Mouse (Mus musculus) E14TG2a.4 (cell line): ENCODE results near the gene Clcn6.

Experiments
- CTCF ChIP-seq: conservative IDR thresholded peaks from 2 replicates; pipeline ENCODE4 v1.5.1; 2014; ENCODE audit warnings: low read length
- NANOG ChIP-seq: IDR thresholded peaks from 2 replicates; pipeline ENCODE4 v1.6.1; 2014; ENCODE audit warnings: borderline replicate concordance, low read length, mixed read lengths

- TF ChIP-seq CTCF (no peak), NANOG (no peak)
Observed at GRCm38 (mm10) chr4:148085907-148086305, 47.3 kb upstream of the Clcn6 start.
